Mouse (Mus musculus) hindbrain, postnatal 0 days (tissue): ENCODE results near the gene Slc8a3. TPM values are rescaled to one million over a fixed set of nuclear protein-coding genes. Genes with fewer than 3 reads are reported as not detected.

ENCODE experiments used
- ATAC-seq: fragments of 200-750 bp; cut with Nextera tagmentation; 2 replicates; pipeline ENCODE4 v1.8.0; 2017; ENCODE audit warnings: mild to moderate bottlenecking, moderate TSS enrichment, moderate library complexity
- DNase-seq: peaks from one replicate; pipeline ENCODE4 v3.0.0-alpha.2; 2015; ENCODE audit warnings: low spot score
- H3K27ac ChIP-seq: fragments of 300-500 bp; sonication (generic); 2 replicates; pipeline ENCODE4 v1.5.1; 2014; ENCODE audit warnings: mild to moderate bottlenecking
- H3K27me3 ChIP-seq: fragments of 300-500 bp; sonication (generic); 2 replicates; pipeline ENCODE4 v1.6.1; 2014; ENCODE audit warnings: low read length, mixed read lengths; ENCODE audit not compliant: insufficient read depth
- H3K36me3 ChIP-seq: fragments of 300-500 bp; sonication (generic); 2 replicates; pipeline ENCODE4 v1.6.1; 2014; ENCODE audit warnings: low read length, mixed read lengths; ENCODE audit not compliant: insufficient read depth
- H3K4me1 ChIP-seq: fragments of 300-500 bp; sonication (generic); 2 replicates; pipeline ENCODE4 v1.6.1; 2014; ENCODE audit warnings: antibody characterized with exemption, low read length, mixed read lengths; ENCODE audit not compliant: insufficient read depth
- H3K4me2 ChIP-seq: fragments of 300-500 bp; sonication (generic); 2 replicates; pipeline ENCODE4 v1.6.1; 2014; ENCODE audit warnings: low read depth, mild to moderate bottlenecking, low read length, moderate library complexity, mixed read lengths
- H3K4me3 ChIP-seq: fragments of 300-500 bp; sonication (generic); 2 replicates; pipeline ENCODE4 v1.5.1; 2014; ENCODE audit warnings: low read length
- H3K9ac ChIP-seq: fragments of 300-500 bp; sonication (generic); replicated peaks from 2 replicates; pipeline ENCODE4 v1.6.1; 2014; ENCODE audit warnings: mild to moderate bottlenecking, low read length, moderate library complexity, mixed read lengths
- H3K9me3 ChIP-seq: fragments of 300-500 bp; sonication (generic); 2 replicates; pipeline ENCODE4 v1.6.1; 2016; ENCODE audit warnings: low read length, mixed read lengths
- CTCF ChIP-seq: IDR thresholded peaks from 2 replicates; pipeline ENCODE4 v1.5.1; 2016; ENCODE audit warnings: antibody characterized with exemption, control low read depth, low read depth
- WGBS: fragments of 180-500 bp; shearing (Covaris S2); extraction: QIAGEN DNeasy Blood & Tissue Kit; methylation state at CpG from one replicate; pipeline ENCODE4 v1.1.7; 2014; 5-methylcytosine and 5-hydroxymethylcytosine counted together
- polyA plus RNA-seq: library from polyadenylated mRNA; unstranded; fragments of >200 nt; fragmentation: Nextera tagmentation; extraction: Ambion mirVana; gene quantifications from 2 replicates; pipeline ENCODE4 v1.2.1, GENCODE M21; 2015
- total RNA-seq: library from RNA; depleted of rRNA; stranded (reverse); fragments of >200 nt; gene quantifications from 2 replicates; pipeline ENCODE4 v1.2.3, GENCODE M21; 2014

Gene Slc8a3
- total and polyA plus RNA-seq, 2 experiments from 2014 or later = 11.0 to 51.2 TPM

- WGBS = 17% methylated on average over 10 of the region's 10 CpGs
- no peak for ATAC-seq
- Histone ChIP-seq H3K9me3 (no peaks in the 10 kb centered on the region), H3K4me1 (0 out of 2 replicates have a peak, but pooled peaks cover 11% of the 10 kb centered on the region), H3K4me2 (no peak overlapping the region), H3K9ac (no peak overlapping the region), H3K36me3 (no peaks in the 10 kb centered on the region; the same call in 1 of the 2 replicates), H3K27me3 (no peaks in the 10 kb centered on the region), H3K4me3 (no peak overlapping the region), H3K27ac (no peak overlapping the region)
- DNase-seq = no peak
- no peak for TF ChIP-seq CTCF
These were observed 166.9 kb downstream of the Slc8a3 start for GRCm38 (mm10) chr12:81166092-81166491.

- Histone ChIP-seq H3K4me3 (no peak overlapping the region), H3K36me3 (no peaks in the 10 kb centered on the region), H3K4me2 (no peak overlapping the region), H3K9me3 (no peaks in the 10 kb centered on the region), H3K4me1 (0 out of 2 replicates have a peak, but pooled peaks cover 11% of the 10 kb centered on the region), H3K27me3 (no peaks in the 10 kb centered on the region), H3K27ac (no peak overlapping the region), H3K9ac (no peak overlapping the region)
- 90% methylated on average over 3 of the region's 3 CpGs for WGBS
- ATAC-seq (no peak), DNase-seq (no peak)
- no peak for TF ChIP-seq CTCF
These were observed 169.4 kb downstream of the Slc8a3 start for GRCm38 (mm10) chr12:81163566-81163965.

GRCm38 (mm10) chr12:81163131-81163530 is 169.8 kb downstream of the Slc8a3 start:
- 0 out of 2 replicates have a peak, but pooled peaks cover 11% of the 10 kb centered on the region for H3K4me1 ChIP-seq
- no peaks in the 10 kb centered on the region for H3K36me3 ChIP-seq
- 76% methylated on average over 3 of the region's 3 CpGs for WGBS
- H3K9me3 ChIP-seq = no peaks in the 10 kb centered on the region
- DNase-seq = no peak
- H3K27me3 ChIP-seq = no peaks in the 10 kb centered on the region
- ATAC-seq = no peak
- H3K4me3 ChIP-seq = no peak overlapping the region
- H3K27ac ChIP-seq = no peak overlapping the region
- no peak overlapping the region for H3K4me2 ChIP-seq
- no peak overlapping the region for H3K9ac ChIP-seq
- TF ChIP-seq CTCF = no peak

GRCm38 (mm10) chr12:81161282-81161681 is 171.7 kb downstream of the Slc8a3 start:
- no peak overlapping the region for H3K27ac ChIP-seq
- H3K9me3 ChIP-seq = no peaks in the 10 kb centered on the region
- no peak overlapping the region for H3K9ac ChIP-seq
- no peak for TF ChIP-seq CTCF
- ATAC-seq (no peak), DNase-seq (no peak)
- H3K4me1 ChIP-seq = 0 out of 2 replicates have a peak, but pooled peaks cover 7% of the 10 kb centered on the region
- H3K36me3 ChIP-seq = no peaks in the 10 kb centered on the region
- H3K4me2 ChIP-seq = no peak overlapping the region
- 89% methylated on average over 2 of the region's 2 CpGs for WGBS
- no peak overlapping the region for H3K4me3 ChIP-seq
- no peaks in the 10 kb centered on the region for H3K27me3 ChIP-seq

GRCm38 (mm10) chr12:81160831-81161230 is 172.1 kb downstream of the Slc8a3 start:
- ATAC-seq (no peak), DNase-seq (peak; percentile 55)
- Histone ChIP-seq H3K27me3 (no peaks in the 10 kb centered on the region), H3K4me2 (no peak overlapping the region), H3K27ac (no peak overlapping the region), H3K36me3 (no peaks in the 10 kb centered on the region), H3K4me1 (0 out of 2 replicates have a peak, but pooled peaks cover 2% of the 10 kb centered on the region), H3K4me3 (no peak overlapping the region), H3K9ac (no peak overlapping the region), H3K9me3 (no peaks in the 10 kb centered on the region)
- peak; percentile 41 for TF ChIP-seq CTCF
- 66% methylated on average over 5 of the region's 5 CpGs for WGBS

- no peaks in the 10 kb centered on the region for H3K9me3 ChIP-seq
- ATAC-seq (no peak), DNase-seq (no peak)
- no peaks in the 10 kb centered on the region for H3K36me3 ChIP-seq
- H3K4me2 ChIP-seq = no peak overlapping the region
- WGBS = 86% methylated on average over 3 of the region's 3 CpGs
- H3K4me3 ChIP-seq = no peak overlapping the region
- H3K4me1 ChIP-seq = no peaks in the 10 kb centered on the region
- H3K9ac ChIP-seq = no peak overlapping the region
- TF ChIP-seq CTCF = no peak
- H3K27ac ChIP-seq = no peak overlapping the region
- H3K27me3 ChIP-seq = no peaks in the 10 kb centered on the region
These were observed 172.6 kb downstream of the Slc8a3 start for GRCm38 (mm10) chr12:81160425-81160824.

- H3K4me1 ChIP-seq = no peaks in the 10 kb centered on the region
- no peak overlapping the region for H3K27ac ChIP-seq
- H3K4me3 ChIP-seq = no peak overlapping the region
- no peaks in the 10 kb centered on the region for H3K36me3 ChIP-seq
- H3K27me3 ChIP-seq = no peaks in the 10 kb centered on the region
- no peak for ATAC-seq
- H3K4me2 ChIP-seq = no peak overlapping the region
- DNase-seq = no peak
- TF ChIP-seq CTCF = no peak
- no peaks in the 10 kb centered on the region for H3K9me3 ChIP-seq
- 65% methylated on average over 2 of the region's 2 CpGs for WGBS
- no peak overlapping the region for H3K9ac ChIP-seq
These were observed 173.0 kb downstream of the Slc8a3 start for GRCm38 (mm10) chr12:81159947-81160346.
